Mouse (Mus musculus): ENCODE data around the gene Zfp787. TPM values are rescaled to one million over a fixed set of nuclear protein-coding genes. Genes with fewer than 3 reads are reported as not detected.

Zfp787 gene
- total and polyA plus RNA-seq, 2 experiments from 2014 or later, result 41.0 to 73.6 TPM

DNA sequence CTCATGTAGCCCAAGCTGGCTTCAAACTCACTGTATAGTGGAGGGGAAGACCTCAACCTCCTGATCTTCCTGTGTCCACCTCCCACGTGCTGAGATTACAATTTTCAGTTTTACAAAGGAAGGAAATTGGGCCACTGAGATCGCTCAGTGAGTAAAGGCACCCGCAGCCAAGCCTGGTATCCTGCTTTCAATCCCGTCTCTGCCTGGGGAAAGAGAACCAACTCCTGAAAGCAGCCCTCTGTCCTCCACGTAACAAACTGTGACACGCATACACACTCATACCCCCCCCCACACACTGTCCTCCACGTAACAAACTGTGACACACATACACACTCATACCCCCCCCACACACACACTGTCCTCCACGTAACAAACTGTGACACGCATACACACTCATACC is 14.6 kb upstream of the Zfp787 start:
- 84% methylated on average over 9 of the region's 9 CpGs for WGBS
- Histone ChIP-seq H3K4me1 (ENCODE audit: insufficient read depth) (0 out of 2 replicates have a peak, but pooled peaks cover 6% of the 10 kb centered on the region), H3K4me2 (ENCODE audit: low read depth) (no peak overlapping the region), H3K9me3 (ENCODE audit: low read length) (no peaks in the 10 kb centered on the region), H3K27me3 (ENCODE audit: insufficient read depth, low read length) (no peaks in the 10 kb centered on the region; the same call in 1 of the 2 replicates), H3K27ac (ENCODE audit: low read depth, low read length) (no peak overlapping the region), H3K9ac (no peak overlapping the region), H3K4me3 (ENCODE audit: low read depth, low read length) (no peak overlapping the region), H3K36me3 (ENCODE audit: insufficient read depth) (no peaks in the 10 kb centered on the region; the same call in 1 of the 2 replicates)
- ATAC-seq (no peak), DNase-seq (no peak)
- no peak for TF ChIP-seq CTCF (IDR thresholded peaks at IDR 0.05; ENCODE audit: low read depth)

- Histone ChIP-seq H3K4me3 (ENCODE audit: low read depth, low read length) (no peak overlapping the region), H3K4me1 (ENCODE audit: insufficient read depth) (0 out of 2 replicates have a peak, but pooled peaks cover 6% of the 10 kb centered on the region), H3K36me3 (ENCODE audit: insufficient read depth) (no peaks in the 10 kb centered on the region), H3K4me2 (ENCODE audit: low read depth) (no peak overlapping the region), H3K27ac (ENCODE audit: low read depth, low read length) (no peak overlapping the region), H3K9ac (no peak overlapping the region), H3K9me3 (ENCODE audit: low read length) (no peaks in the 10 kb centered on the region), H3K27me3 (ENCODE audit: insufficient read depth, low read length) (no peaks in the 10 kb centered on the region; the same call in 1 of the 2 replicates)
- no peak for TF ChIP-seq CTCF (IDR thresholded peaks at IDR 0.05; ENCODE audit: low read depth)
- WGBS, result 68% methylated on average over 3 of the region's 3 CpGs
- DNase-seq, result no peak
- no peak for ATAC-seq
Observed at GRCm38 (mm10) chr7:6169403-6169802, 13.6 kb upstream of the Zfp787 start.

GRCm38 (mm10) chr7:6164671-6165070 is 8.9 kb upstream of the Zfp787 start:
- Histone ChIP-seq H3K27ac (ENCODE audit: low read depth, low read length) (no peak overlapping the region), H3K27me3 (ENCODE audit: insufficient read depth, low read length) (no peaks in the 10 kb centered on the region; the same call in 1 of the 2 replicates), H3K4me1 (ENCODE audit: insufficient read depth) (no peaks in the 10 kb centered on the region), H3K9me3 (ENCODE audit: low read length) (no peaks in the 10 kb centered on the region), H3K36me3 (ENCODE audit: insufficient read depth) (no peaks in the 10 kb centered on the region), H3K4me2 (ENCODE audit: low read depth) (no peak overlapping the region), H3K9ac (no peak overlapping the region), H3K4me3 (ENCODE audit: low read depth, low read length) (no peak overlapping the region)
- WGBS, result 74% methylated on average over 5 of the region's 5 CpGs
- no peak for TF ChIP-seq CTCF (IDR thresholded peaks at IDR 0.05; ENCODE audit: low read depth)
- DNase-seq, result no peak
- ATAC-seq, result no peak

- ATAC-seq, result no peak
- Histone ChIP-seq H3K4me3 (ENCODE audit: low read depth, low read length) (no peak overlapping the region), H3K4me1 (ENCODE audit: insufficient read depth) (no peaks in the 10 kb centered on the region), H3K9ac (no peak overlapping the region), H3K27ac (ENCODE audit: low read depth, low read length) (no peak overlapping the region), H3K4me2 (ENCODE audit: low read depth) (no peak overlapping the region), H3K9me3 (ENCODE audit: low read length) (no peaks in the 10 kb centered on the region), H3K36me3 (ENCODE audit: insufficient read depth) (no peaks in the 10 kb centered on the region), H3K27me3 (ENCODE audit: insufficient read depth, low read length) (no peaks in the 10 kb centered on the region)
- TF ChIP-seq CTCF (IDR thresholded peaks at IDR 0.05; ENCODE audit: low read depth), result no peak
- no peak for DNase-seq
- WGBS, result 84% methylated on average over 4 of the region's 4 CpGs
Observed at GRCm38 (mm10) chr7:6162172-6162571, 6.4 kb upstream of the Zfp787 start.

DNA sequence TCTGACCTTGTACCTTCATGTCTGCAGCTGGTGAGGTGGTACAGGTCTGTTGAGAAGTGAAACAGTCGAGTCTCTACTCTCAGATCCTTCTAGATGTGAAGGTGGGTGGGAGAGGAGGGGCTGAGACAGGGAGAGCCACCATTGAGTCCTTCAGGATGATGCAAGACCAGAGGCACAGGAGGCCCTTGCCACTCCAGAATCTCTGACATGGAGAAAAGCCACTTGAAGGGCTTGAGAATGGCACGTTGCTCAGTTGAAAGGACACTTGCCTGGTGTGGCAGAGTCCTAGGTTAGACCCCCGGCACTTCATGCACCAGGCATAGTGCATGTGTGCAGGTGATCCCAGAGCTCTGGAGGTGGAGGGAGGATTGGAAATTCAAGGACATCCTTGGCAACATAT is 5.7 kb upstream of the Zfp787 start:
- Histone ChIP-seq H3K36me3 (ENCODE audit: insufficient read depth) (no peaks in the 10 kb centered on the region), H3K9me3 (ENCODE audit: low read length) (no peaks in the 10 kb centered on the region), H3K4me1 (ENCODE audit: insufficient read depth) (peaks cover 4% of the 10 kb centered on the region; the same call in 1 of the 2 replicates), H3K27me3 (ENCODE audit: insufficient read depth, low read length) (no peaks in the 10 kb centered on the region), H3K9ac (no peak overlapping the region), H3K27ac (ENCODE audit: low read depth, low read length) (no peak overlapping the region), H3K4me3 (ENCODE audit: low read depth, low read length) (no peak overlapping the region), H3K4me2 (ENCODE audit: low read depth) (no peak overlapping the region)
- no peak for TF ChIP-seq CTCF (IDR thresholded peaks at IDR 0.05; ENCODE audit: low read depth)
- ATAC-seq (no peak), DNase-seq (no peak)
- WGBS, result 61% methylated on average over 3 of the region's 3 CpGs

- no peak overlapping the region for H3K4me3 ChIP-seq (ENCODE audit: low read depth, low read length)
- ATAC-seq (no peak), DNase-seq (no peak)
- peaks cover 8% of the 10 kb centered on the region for H3K4me1 ChIP-seq (ENCODE audit: insufficient read depth)
- no peak overlapping the region for H3K4me2 ChIP-seq (ENCODE audit: low read depth)
- H3K9ac ChIP-seq, result no peak overlapping the region
- no peaks in the 10 kb centered on the region for H3K36me3 ChIP-seq (ENCODE audit: insufficient read depth)
- H3K27me3 ChIP-seq (ENCODE audit: insufficient read depth, low read length), result no peaks in the 10 kb centered on the region
- H3K27ac ChIP-seq (ENCODE audit: low read depth, low read length), result no peak overlapping the region
- TF ChIP-seq CTCF (IDR thresholded peaks at IDR 0.05; ENCODE audit: low read depth), result no peak
- WGBS, result 89% methylated on average over 3 of the region's 3 CpGs
- H3K9me3 ChIP-seq (ENCODE audit: low read length), result no peaks in the 10 kb centered on the region
Observed at GRCm38 (mm10) chr7:6159604-6160003, 3.8 kb upstream of the Zfp787 start.

DNA sequence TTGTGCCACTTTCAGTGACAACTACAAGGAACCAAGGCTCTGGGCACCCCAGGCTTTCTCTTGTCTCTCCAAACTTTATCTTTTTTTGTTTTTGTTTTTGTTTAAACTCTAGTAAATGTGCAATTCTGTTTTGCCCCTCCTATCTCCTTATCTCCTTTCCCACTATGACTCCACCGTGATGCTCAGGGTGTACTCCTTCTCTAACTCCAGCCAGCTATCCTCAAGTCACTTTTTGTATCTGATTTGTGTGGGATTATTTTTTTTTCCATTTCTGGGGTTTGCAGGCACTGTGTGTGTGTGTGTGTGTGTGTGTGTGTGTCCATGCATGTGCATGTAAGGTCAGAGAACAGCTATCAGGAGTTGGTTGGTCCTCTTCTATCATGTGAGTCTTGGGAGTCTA is 1.7 kb upstream of the Zfp787 start:
- H3K27ac ChIP-seq (ENCODE audit: low read depth, low read length), result no peak overlapping the region
- DNase-seq, result no peak
- no peak for ATAC-seq
- peaks cover 12% of the 10 kb centered on the region for H3K4me1 ChIP-seq (ENCODE audit: insufficient read depth)
- H3K9me3 ChIP-seq (ENCODE audit: low read length), result no peaks in the 10 kb centered on the region
- H3K36me3 ChIP-seq (ENCODE audit: insufficient read depth), result no peaks in the 10 kb centered on the region
- H3K4me3 ChIP-seq (ENCODE audit: low read depth, low read length), result no peak overlapping the region
- no peak overlapping the region for H3K4me2 ChIP-seq (ENCODE audit: low read depth)
- no peak for TF ChIP-seq CTCF (IDR thresholded peaks at IDR 0.05; ENCODE audit: low read depth)
- H3K9ac ChIP-seq, result no peak overlapping the region
- WGBS, result 81% methylated on average over 1 of the region's 1 CpGs
- no peaks in the 10 kb centered on the region for H3K27me3 ChIP-seq (ENCODE audit: insufficient read depth, low read length)

Measured in forebrain, postnatal 0 days (tissue).